Mouse (Mus musculus): ENCODE data around the gene Hnrnpd.

GRCm38 (mm10) chr5:99959960-99960359, 18.8 kb downstream of the Hnrnpd start:
- TF ChIP-seq CTCF (IDR thresholded peaks at IDR 0.05; ENCODE audit: extremely low read depth, insufficient read depth, insufficient read length, insufficient replicate concordance) (no peak), POLR2A (IDR thresholded peaks at IDR 0.05; ENCODE audit: low read depth, low read length) (no peak)

Data from spleen, adult 2 months (tissue).